Mouse (Mus musculus) yolk sac, embryonic 10.5 days (tissue): Measurements from ENCODE around the gene Uqcrh.

ENCODE experiments used
- DNase-seq: peaks from one replicate; pipeline ENCODE4 v3.0.0-alpha.2; 2017; ENCODE audit warnings: low spot score

Uqcrh gene

GRCm38 (mm10) chr4:116053399-116053961 is 21.4 kb downstream of the Uqcrh start, which contains the start of gene Nsun4:
Gene Nsun4, minus strand, starts transcription at chr4:116053876.
- DNase-seq = peak; percentile 94

GRCm38 (mm10) chr4:116052526-116053293 is 22.2 kb downstream of the Uqcrh start:
- peak; percentile 83 for DNase-seq

- no peak for DNase-seq
Observed at GRCm38 (mm10) chr4:116049211-116049610, 25.7 kb downstream of the Uqcrh start.

- DNase-seq = no peak
Observed at GRCm38 (mm10) chr4:116048130-116048920, 26.5 kb downstream of the Uqcrh start.

- DNase-seq = no peak
Observed at GRCm38 (mm10) chr4:116047681-116048080, 27.2 kb downstream of the Uqcrh start.

- no peak for DNase-seq
Observed at GRCm38 (mm10) chr4:116046604-116047003, 28.3 kb downstream of the Uqcrh start.

- no peak for DNase-seq
Observed at GRCm38 (mm10) chr4:116042186-116042585, 32.7 kb downstream of the Uqcrh start.

GRCm38 (mm10) chr4:116040466-116040865 is 34.4 kb downstream of the Uqcrh start:
- peak; percentile 78 for DNase-seq

GRCm38 (mm10) chr4:116033374-116033773 is 41.5 kb downstream of the Uqcrh start:
- DNase-seq = no peak

- DNase-seq = no peak
Observed at GRCm38 (mm10) chr4:116032906-116033305, 42.0 kb downstream of the Uqcrh start.

- no peak for DNase-seq
Observed at GRCm38 (mm10) chr4:116017902-116018746, 56.7 kb downstream of the Uqcrh start, which contains the start of gene Faah. Gene Faah, minus strand, starts transcription at chr4:116017926.

- DNase-seq = peak; percentile 83
Observed at GRCm38 (mm10) chr4:116017300-116017901, 57.5 kb downstream of the Uqcrh start.
